Mouse (Mus musculus) kidney, adult 11 months (tissue): ENCODE measurements at regions not wholly inside any gene's neighbourhood (a gene's known extent, or its start where the extent isn't known, plus 50 kb on each side); places are given as distances from the start of the nearest gene placed in this dataset.

ENCODE experiments used
- DNase-seq: peaks from one replicate; pipeline ENCODE4 v3.0.0; 2022

- DNase-seq: no peak
Measured at GRCm38 (mm10) chr3:128723100-128723499, 476.6 kb upstream of the Pitx2 start.

GRCm38 (mm10) chr3:128720276-128720675 is 479.4 kb upstream of the Pitx2 start:
- DNase-seq: no peak

DNA sequence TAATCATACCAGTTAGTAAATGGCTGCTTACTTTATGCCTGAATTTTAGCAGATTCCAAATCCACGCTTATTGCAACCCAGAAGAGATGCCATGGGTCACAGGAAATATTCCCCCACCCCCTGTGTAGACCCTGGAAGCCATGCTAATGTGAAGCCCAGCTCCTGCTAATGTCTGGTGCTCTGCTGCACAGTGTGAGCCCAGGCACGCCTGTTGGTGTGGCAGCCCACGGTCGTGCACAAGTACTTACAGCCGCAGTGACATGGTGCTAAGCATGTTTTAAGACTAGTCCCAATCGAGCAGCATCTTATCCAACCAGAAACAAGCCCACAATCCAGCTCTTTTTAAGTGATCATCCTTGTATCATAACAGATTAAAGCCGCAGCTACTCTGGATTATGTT is 480.5 kb upstream of the Pitx2 start:
- no peak for DNase-seq

DNA sequence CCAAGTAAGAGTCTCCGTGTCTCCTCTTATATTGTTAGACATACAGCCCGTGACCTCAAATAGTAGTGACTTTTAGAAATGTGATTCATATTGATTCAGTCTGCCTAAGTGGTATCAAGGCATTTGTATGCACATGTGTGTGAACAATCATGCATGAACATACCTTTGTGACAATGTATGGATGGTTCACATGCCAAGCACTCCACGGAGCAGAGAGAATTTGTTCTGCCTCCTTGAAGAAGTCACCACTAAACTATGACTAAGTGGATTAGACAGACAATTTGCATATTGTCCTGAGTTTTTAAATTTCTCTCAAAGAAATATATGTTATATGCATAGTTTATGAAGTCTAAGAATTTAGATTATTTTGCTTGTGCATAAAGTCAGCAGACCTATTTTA is 492.4 kb upstream of the Pitx2 start:
- DNase-seq: no peak

- DNase-seq: no peak
Measured at GRCm38 (mm10) chr3:128668468-128669127, 531.1 kb upstream of the Pitx2 start.

GRCm38 (mm10) chr3:128665184-128665583 is 534.5 kb upstream of the Pitx2 start:
- no peak for DNase-seq

DNA sequence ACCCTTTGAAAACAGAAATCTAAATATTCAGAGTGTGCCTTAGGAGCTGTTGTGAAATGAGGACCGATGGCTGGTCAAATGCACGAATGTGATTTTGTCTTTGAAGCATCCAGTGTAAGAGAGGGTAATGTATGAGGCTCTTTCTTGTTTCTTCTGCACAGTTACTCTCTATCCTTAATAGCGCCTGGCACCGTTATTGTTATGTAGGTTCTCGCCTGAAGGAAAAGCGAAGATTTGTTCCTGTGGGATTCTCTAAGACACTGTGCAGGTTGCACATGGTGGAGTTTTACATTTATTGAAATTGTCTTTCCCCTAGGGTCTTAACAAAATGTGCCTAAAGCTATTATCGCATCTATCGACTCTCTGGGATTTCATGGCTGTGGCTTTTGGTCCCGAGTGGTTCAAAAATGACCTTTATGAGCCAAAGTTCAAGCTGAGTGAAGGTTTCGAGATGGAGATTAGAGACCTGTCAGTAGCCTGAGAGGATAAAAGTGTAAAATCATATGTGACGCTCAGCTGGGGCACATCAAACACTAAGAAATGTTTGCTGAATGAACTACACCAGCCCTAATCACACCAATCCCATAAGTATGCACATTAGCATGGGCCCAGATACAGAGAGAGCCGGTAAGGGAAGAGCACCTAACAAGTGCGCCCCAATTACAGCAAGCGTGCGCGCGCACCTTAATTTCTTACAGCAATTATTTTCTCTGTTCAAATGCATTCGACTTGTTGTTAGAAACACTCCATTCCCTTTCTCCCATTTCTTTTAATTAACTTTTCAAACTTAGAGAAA is 562.5 kb upstream of the Pitx2 start:
- DNase-seq: no peak

GRCm38 (mm10) chr3:128627696-128628095 is 572.0 kb upstream of the Pitx2 start:
- no peak for DNase-seq

- DNase-seq: no peak
Measured at GRCm38 (mm10) chr3:128616675-128617074, 583.0 kb upstream of the Pitx2 start.

DNA sequence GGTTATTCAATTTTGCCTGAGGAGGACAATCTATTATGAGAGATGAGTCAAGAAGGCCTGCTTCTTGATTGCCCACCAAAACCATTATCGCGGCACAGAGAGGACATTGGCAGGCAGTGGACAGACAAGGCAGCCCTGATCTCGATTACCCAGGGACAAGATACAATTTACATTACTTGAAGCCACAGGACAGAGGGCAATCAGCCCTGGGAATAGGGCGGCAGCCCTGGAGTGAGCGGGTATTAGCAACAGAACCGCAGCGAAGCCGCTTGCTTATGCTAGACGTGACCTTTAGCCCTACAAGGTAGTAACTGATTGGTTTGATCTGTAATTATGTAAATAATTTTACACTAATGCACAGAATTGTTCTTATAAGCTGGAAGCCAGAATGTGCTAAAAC is 586.0 kb upstream of the Pitx2 start:
- no peak for DNase-seq

- no peak for DNase-seq
Measured at GRCm38 (mm10) chr3:128610731-128611130, 588.9 kb upstream of the Pitx2 start.

- DNase-seq: no peak
Measured at GRCm38 (mm10) chr3:128608694-128609093, 591.0 kb upstream of the Pitx2 start.

DNA sequence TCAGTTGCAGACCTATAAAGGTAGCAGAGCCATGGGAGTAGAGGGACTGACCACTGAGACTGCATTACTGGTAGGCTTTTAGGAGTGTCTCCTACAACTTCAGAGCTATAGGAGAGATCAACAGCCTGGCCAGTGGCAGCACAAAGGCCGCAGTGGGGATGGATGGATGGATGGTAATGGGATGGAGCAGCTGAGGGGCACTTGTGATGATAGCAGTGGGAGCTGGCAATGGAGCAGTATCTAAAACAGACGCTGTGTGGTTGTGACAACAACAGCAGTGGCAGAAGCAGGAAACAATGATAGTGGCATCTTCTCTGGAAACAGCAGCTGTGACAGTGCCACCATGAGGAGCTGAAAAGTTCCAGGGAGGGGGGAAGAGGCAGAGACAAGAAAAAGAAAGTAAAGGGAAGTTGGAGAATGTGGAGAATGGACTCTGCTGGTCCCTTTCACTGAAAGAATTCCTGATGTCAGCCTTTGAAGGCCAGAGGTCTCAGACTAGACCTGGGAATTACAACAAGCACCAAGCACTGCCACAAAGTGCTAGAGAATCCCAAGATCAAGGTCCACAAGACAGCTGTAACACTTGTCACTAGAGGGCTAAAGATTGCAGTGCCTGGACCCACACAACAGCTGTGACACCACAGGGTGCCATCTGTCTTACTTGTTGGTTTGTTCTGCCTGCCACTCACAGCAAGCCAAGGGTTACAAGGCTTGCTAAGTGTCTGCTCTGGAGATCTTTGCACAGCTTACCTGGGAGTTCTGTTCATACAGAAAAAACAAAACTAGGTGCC is 624.1 kb upstream of the Pitx2 start:
- no peak for DNase-seq

GRCm38 (mm10) chr3:128570551-128570950 is 629.1 kb upstream of the Pitx2 start:
- no peak for DNase-seq

- no peak for DNase-seq
Measured at GRCm38 (mm10) chr3:128565386-128565785, 634.3 kb upstream of the Pitx2 start.

GRCm38 (mm10) chr3:128546416-128547327 is 650.5 kb upstream of the Fam241a start:
- DNase-seq: no peak

GRCm38 (mm10) chr3:128525427-128525826 is 629.3 kb upstream of the Fam241a start:
- DNase-seq: no peak

DNA sequence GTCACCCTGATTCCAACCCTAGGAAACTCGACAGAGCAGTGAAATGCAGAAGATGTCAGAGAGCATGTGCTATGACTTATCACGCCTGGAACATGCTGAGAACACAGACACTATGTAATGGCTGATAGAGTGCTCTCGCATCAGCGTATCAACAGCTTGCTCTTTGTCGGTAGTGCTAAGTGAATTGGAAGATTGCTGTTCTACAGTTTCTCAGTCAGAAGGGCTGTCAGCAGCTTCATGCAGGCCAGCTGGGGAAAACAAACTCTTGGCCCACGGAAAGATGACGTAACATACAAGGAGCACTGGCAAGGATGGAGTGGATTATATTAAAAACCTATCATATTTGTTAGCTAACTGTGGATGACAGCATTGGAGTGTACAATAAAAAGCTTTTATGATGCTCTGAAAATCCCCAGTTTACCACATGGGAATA is 624.6 kb upstream of the Fam241a start:
- DNase-seq: no peak

DNA sequence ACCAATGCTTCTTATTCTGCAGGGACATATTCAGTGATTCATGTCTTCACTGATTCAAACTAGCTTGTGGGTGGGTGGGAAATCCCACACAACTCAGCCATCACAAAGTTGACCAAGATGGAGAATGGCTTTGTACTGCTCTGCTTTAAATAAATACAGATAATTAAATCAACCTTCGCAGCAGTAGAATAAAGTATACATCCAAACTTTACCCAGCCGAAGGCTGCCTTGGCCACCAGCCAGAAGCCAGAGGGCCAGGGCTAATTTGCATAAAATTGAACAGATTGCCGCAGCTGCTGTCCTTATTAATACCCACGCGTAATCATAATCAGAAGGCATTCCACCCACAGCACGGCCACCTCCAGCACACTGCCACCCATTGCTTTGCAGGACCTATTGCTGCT is 623.8 kb upstream of the Fam241a start:
- no peak for DNase-seq

DNA sequence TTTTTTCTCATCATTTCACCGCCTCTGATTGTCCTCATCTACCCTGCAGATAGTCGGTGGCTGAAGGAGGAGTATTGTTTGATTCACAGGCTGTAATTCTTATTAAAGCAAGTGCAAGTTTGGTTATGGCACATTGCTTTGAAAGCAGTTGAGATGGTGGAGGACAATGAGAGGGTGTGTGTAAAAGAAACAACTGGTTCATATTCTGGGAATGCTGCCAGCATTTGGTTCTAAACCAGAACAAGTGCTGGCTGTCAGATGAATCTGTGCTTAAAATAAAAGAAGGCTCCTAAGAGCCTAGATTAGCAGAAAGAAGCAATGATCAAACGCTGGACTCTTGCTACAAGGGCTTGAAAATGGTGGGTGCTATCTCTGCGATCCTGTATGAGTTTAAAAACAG is 622.7 kb upstream of the Fam241a start:
- no peak for DNase-seq

DNA sequence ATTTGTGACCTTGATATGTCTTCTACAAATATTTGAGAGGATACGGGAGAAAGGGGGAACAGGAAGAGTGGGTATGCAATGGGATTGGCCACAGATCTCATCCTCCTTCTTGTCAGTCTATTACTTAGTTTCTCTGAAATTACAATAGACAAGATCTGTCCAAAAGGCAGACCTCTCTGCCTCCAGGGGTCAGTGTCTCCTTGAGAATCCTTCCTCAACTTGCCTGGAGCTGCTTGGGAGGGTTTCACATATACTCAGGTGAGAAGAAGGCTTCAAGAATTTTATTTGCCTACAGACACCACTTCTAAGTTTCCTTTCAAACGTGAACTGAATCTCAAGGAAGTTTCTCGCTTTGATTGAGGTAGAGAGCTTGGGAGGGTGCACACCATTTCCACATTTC is 575.0 kb upstream of the Fam241a start:
- no peak for DNase-seq

GRCm38 (mm10) chr3:128429706-128430105 is 533.6 kb upstream of the Fam241a start:
- no peak for DNase-seq

GRCm38 (mm10) chr3:128415568-128415967 is 519.4 kb upstream of the Fam241a start:
- no peak for DNase-seq
